Mouse (Mus musculus) c-Kit-positive CD71-positive TER-119-positive erythroid progenitor cells, embryonic 14.5 days (primary cell): ENCODE data around the gene Grk4.
"Not testable (repeated sequence)": the region's sequence is repeated elsewhere in the genome, so short reads cannot be mapped to it uniquely, and the experiment has no call there.

ENCODE experiments used
- DNase-seq: peaks from one replicate; pipeline ENCODE4 v3.0.0-alpha.2; 2013; ENCODE audit warnings: low spot score

Gene Grk4

DNA sequence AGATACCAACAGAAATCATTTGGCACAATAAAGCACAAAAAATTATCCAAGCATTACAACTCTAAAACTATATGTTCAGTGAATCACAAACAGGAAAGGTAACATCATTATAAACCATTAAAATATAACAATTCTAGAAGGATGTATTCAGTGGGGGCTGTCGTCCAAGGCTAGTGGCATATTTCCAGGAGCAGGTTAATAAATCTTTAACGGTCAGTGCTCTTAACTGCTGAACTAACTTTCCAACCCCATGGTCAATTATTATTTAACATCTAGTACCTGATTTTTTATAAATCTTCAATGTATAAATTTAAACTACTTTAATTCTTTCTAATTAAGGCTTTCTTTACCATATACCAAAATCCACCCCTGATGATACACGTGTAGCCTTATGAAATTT is 54.2 kb downstream of the Grk4 start:
- not testable (repeated sequence) for DNase-seq

GRCm38 (mm10) chr5:34714816-34715215 is 54.6 kb downstream of the Grk4 start:
- no peak for DNase-seq

- DNase-seq, result no peak
Observed at GRCm38 (mm10) chr5:34729141-34729540, 69.0 kb downstream of the Grk4 start.

DNA sequence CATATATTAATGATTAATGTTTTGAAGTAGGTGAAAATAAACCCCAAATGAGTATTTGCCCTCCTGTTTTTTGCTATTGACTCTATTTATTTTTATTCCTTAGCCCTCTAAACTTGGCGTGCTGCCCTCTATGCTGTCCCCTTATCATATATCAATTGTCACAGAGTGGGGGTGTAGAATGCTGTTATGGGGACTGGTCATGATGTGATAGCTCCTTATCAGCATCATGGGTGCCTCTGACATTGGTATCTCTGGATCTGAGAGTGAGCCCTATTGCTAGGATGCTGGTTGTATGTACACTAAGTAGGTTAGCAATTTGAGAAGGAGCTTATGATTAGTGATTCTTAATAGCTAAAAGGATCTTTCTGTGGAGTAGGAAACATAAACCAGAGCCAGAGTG is 70.1 kb downstream of the Grk4 start:
- DNase-seq, result peak; percentile 31

GRCm38 (mm10) chr5:34751477-34751876 is 91.3 kb downstream of the Grk4 start:
- no peak for DNase-seq

- no peak for DNase-seq
Observed at GRCm38 (mm10) chr5:34758762-34759161, 98.6 kb downstream of the Grk4 start.

DNA sequence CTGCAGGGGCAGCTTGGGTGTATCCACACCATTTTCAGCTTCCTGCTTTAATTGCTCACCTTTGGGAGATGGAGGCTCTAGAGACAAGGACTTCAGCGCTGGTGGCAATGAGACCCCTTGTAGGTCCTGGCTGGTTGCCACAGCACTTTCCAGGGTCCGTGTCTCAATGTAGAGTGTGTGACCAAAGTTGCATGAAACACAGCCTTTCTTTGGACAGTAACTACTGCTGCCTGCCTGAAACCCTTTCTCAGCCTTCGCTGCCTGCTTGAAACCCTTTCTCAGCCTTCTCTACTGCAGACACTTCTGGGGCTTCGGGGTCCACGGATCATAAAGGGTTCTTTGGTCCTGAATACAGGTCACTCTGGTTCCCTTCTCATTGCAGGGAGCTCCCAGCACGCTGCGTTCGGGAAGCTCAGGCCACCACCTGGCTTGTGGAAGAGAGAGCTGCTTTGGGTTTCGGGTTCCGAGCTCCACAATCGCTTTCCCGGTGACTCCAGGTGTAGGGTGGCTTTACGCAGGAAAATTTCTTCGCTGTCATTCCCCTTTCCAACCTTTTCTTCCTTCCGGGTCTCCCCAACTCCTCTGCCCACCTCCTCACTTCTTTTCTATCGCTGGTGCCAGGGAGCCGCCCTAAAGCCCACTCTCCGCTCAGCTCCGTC is 100.8 kb downstream of the Grk4 start:
- no peak for DNase-seq

- peak; percentile 88 for DNase-seq
Observed at GRCm38 (mm10) chr5:34761509-34761908, 101.3 kb downstream of the Grk4 start, which contains the start of gene Htt. Gene Htt (plus strand): TSS chr5:34761740.

DNA sequence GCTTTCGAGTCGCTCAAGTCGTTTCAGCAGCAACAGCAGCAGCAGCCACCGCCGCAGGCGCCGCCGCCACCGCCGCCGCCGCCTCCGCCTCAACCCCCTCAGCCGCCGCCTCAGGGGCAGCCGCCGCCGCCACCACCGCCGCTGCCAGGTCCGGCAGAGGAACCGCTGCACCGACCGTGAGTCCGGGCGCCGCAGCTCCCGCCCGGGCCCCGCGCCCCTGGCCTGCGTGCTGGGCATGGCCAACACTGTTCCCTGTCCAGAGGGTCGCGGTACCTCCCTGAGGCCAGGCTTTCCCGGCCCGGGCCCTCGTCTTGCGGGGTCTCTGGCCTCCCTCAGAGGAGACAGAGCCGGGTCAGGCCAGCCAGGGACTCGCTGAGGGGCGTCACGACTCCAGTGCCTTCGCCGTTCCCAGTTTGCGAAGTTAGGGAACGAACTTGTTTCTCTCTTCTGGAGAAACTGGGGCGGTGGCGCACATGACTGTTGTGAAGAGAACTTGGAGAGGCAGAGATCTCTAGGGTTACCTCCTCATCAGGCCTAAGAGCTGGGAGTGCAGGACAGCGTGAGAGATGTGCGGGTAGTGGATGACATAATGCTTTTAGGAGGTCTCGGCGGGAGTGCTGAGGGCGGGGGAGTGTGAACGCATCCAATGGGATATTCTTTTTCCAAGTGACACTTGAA is 101.9 kb downstream of the Grk4 start:
- peak; percentile 53 for DNase-seq

- no peak for DNase-seq
Observed at GRCm38 (mm10) chr5:34771818-34772217, 111.6 kb downstream of the Grk4 start.

- DNase-seq, result no peak
Observed at GRCm38 (mm10) chr5:34772696-34773245, 112.6 kb downstream of the Grk4 start.

DNA sequence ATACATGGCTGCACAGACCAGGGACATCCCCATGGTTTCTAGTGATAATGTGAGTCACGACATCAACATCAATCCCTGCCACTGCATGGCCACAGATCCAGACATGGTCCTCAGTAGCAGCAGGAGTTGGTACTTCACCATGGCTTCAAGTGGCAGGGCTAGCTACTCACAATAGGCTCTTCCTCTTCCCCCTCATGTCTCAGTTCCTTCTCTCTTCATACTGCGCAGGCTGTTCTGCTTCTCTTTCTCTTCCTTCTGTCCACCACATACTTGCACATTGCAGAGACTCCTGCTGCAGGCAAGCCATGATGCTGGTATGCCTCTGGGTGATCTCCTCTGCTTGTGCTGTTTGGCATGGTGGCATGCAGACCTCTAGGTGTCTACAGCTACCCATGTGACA is 113.2 kb downstream of the Grk4 start:
- DNase-seq, result no peak

- no peak for DNase-seq
Observed at GRCm38 (mm10) chr5:34785027-34785426, 124.8 kb downstream of the Grk4 start.

DNA sequence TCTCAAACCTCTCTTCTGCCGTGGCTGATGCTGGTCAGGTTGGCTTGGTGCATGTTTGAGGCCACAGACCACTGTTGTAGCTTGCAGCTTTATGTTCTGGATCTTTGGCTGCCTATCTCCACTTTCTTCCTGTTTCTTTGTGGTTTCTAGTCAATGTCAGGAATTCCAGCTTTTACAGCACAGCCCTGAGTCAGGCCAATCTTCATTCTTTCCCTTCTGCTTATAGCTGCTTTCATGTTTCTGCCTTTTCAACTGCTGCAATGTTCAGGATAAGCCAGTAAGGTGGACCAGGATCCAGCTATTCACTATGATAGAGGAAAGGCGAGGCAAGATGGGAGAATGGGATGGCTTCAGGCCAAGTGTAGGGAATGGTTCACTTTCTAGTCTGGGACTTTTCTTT is 131.0 kb downstream of the Grk4 start:
- no peak for DNase-seq

GRCm38 (mm10) chr5:34800292-34800953 is 140.2 kb downstream of the Grk4 start:
- DNase-seq, result peak; percentile 17
